Mouse (Mus musculus) lung, postnatal 0 days (tissue): ENCODE measurements around the gene Gm11027. TPM values are rescaled to one million over a fixed set of nuclear protein-coding genes. Genes with fewer than 3 reads are reported as not detected.
"Not testable (repeated sequence)": the region's sequence is repeated elsewhere in the genome, so short reads cannot be mapped to it uniquely, and the experiment has no call there.

ENCODE experiments used
- ATAC-seq: fragments of 200-750 bp; cut with Nextera tagmentation; 2 replicates; pipeline ENCODE4 v1.8.0; 2017; ENCODE audit warnings: moderate library complexity
- DNase-seq: peaks from one replicate; pipeline ENCODE4 v3.0.0-alpha.2; 2016; ENCODE audit warnings: low spot score
- H3K27ac ChIP-seq: fragments of 300-500 bp; sonication (generic); 2 replicates; pipeline ENCODE4 v1.5.1; 2014; ENCODE audit warnings: antibody characterized with exemption, mild to moderate bottlenecking, low read length, mixed read lengths
- H3K27me3 ChIP-seq: fragments of 300-500 bp; sonication (generic); replicated peaks from 2 replicates; pipeline ENCODE4 v1.6.1; 2014; ENCODE audit warnings: low read length, mixed read lengths; ENCODE audit not compliant: insufficient read depth
- H3K36me3 ChIP-seq: fragments of 300-500 bp; sonication (generic); 2 replicates; pipeline ENCODE4 v1.6.1; 2014; ENCODE audit warnings: low read length, mixed read lengths; ENCODE audit not compliant: insufficient read depth
- H3K4me1 ChIP-seq: fragments of 300-500 bp; sonication (generic); 2 replicates; pipeline ENCODE4 v1.6.1; 2014; ENCODE audit warnings: antibody characterized with exemption, low read depth, low read length, mixed read lengths; ENCODE audit not compliant: insufficient read depth
- H3K4me2 ChIP-seq: fragments of 300-500 bp; sonication (generic); replicated peaks from 2 replicates; pipeline ENCODE4 v1.6.1; 2014; ENCODE audit warnings: low read depth, mild to moderate bottlenecking, low read length, moderate library complexity, mixed read lengths
- H3K4me3 ChIP-seq: fragments of 300-500 bp; sonication (generic); 2 replicates; pipeline ENCODE4 v1.5.1; 2014; ENCODE audit warnings: low read depth, low read length
- H3K9ac ChIP-seq: fragments of 300-500 bp; sonication (generic); replicated peaks from 2 replicates; pipeline ENCODE4 v1.6.1; 2014; ENCODE audit warnings: low read depth, mild to moderate bottlenecking
- H3K9me3 ChIP-seq: fragments of 300-500 bp; sonication (generic); 2 replicates; pipeline ENCODE4 v1.6.1; 2016; ENCODE audit warnings: low read length, mixed read lengths
- CTCF ChIP-seq: IDR thresholded peaks from 2 replicates; pipeline ENCODE4 v1.5.1; 2016; ENCODE audit warnings: antibody characterized with exemption, mild to moderate bottlenecking
- EP300 ChIP-seq: IDR thresholded peaks from 2 replicates; pipeline ENCODE4 v1.6.1; 2016; ENCODE audit warnings: antibody characterized with exemption, mild to moderate bottlenecking, control low read depth
- WGBS: fragments of 180-500 bp; shearing (Covaris S2); extraction: QIAGEN DNeasy Blood & Tissue Kit; methylation state at CpG from one replicate; pipeline ENCODE4 v1.1.7; 2014; 5-methylcytosine and 5-hydroxymethylcytosine counted together
- polyA plus RNA-seq: library from polyadenylated mRNA; unstranded; fragments of >200 nt; fragmentation: Nextera tagmentation; extraction: Ambion mirVana; gene quantifications from 2 replicates; pipeline ENCODE4 v1.2.1, GENCODE M21; 2015

Gm11027 gene
- polyA plus RNA-seq: not detected in 2 replicates

- not testable (repeated sequence) for H3K9me3 ChIP-seq, H3K4me2 ChIP-seq, H3K4me1 ChIP-seq, H3K4me3 ChIP-seq, DNase-seq, H3K9ac ChIP-seq, H3K36me3 ChIP-seq, H3K27ac ChIP-seq, H3K27me3 ChIP-seq, ATAC-seq
- 89% methylated on average over 2 of the region's 2 CpGs for WGBS
Observed at GRCm38 (mm10) chr12:116275086-116275485, at the start of gene Gm11027. Gene Gm11027, plus strand, starts transcription at chr12:116275386.

GRCm38 (mm10) chr12:116226289-116227057, 48.7 kb upstream of the Gm11027 start:
- H3K36me3 ChIP-seq: no peaks in the 10 kb centered on the region
- ATAC-seq (no peak), DNase-seq (no peak)
- no peaks in the 10 kb centered on the region for H3K9me3 ChIP-seq
- no peak overlapping the region for H3K9ac ChIP-seq
- WGBS: 86% methylated on average over 10 of the region's 10 CpGs
- TF ChIP-seq CTCF (no peak), EP300 (no peak)
- no peak overlapping the region for H3K4me2 ChIP-seq
- no peak overlapping the region for H3K4me3 ChIP-seq
- H3K27me3 ChIP-seq: no peaks in the 10 kb centered on the region
- no peak overlapping the region for H3K27ac ChIP-seq
- H3K4me1 ChIP-seq: no peaks in the 10 kb centered on the region

- no peaks in the 10 kb centered on the region for H3K9me3 ChIP-seq
- no peaks in the 10 kb centered on the region for H3K27me3 ChIP-seq
- no peak overlapping the region for H3K9ac ChIP-seq
- ATAC-seq (no peak), DNase-seq (peak; percentile 35)
- WGBS: 54% methylated on average over 3 of the region's 3 CpGs
- H3K4me1 ChIP-seq: no peaks in the 10 kb centered on the region
- H3K4me2 ChIP-seq: no peak overlapping the region
- H3K4me3 ChIP-seq: no peak overlapping the region
- H3K27ac ChIP-seq: no peak overlapping the region
- H3K36me3 ChIP-seq: no peaks in the 10 kb centered on the region
- no peak for TF ChIP-seq EP300
Observed at GRCm38 (mm10) chr12:116229451-116229850, 45.7 kb upstream of the Gm11027 start.

- Histone ChIP-seq H3K9ac (no peak overlapping the region), H3K36me3 (no peaks in the 10 kb centered on the region), H3K4me1 (no peaks in the 10 kb centered on the region), H3K27ac (peak overlapping the region; percentile 78), H3K9me3 (no peaks in the 10 kb centered on the region), H3K4me2 (no peak overlapping the region), H3K4me3 (no peak overlapping the region), H3K27me3 (no peaks in the 10 kb centered on the region)
- 28% methylated on average over 12 of the region's 12 CpGs for WGBS
- ATAC-seq: peak; percentile 91
- DNase-seq: peak; percentile 94
- TF ChIP-seq CTCF: no peak
- peak; percentile 100 for TF ChIP-seq EP300
Observed at GRCm38 (mm10) chr12:116231612-116232011, 43.6 kb upstream of the Gm11027 start.

- Histone ChIP-seq H3K4me1 (no peaks in the 10 kb centered on the region), H3K27ac (peak overlapping the region; percentile 78), H3K4me2 (no peak overlapping the region), H3K27me3 (no peaks in the 10 kb centered on the region), H3K9ac (no peak overlapping the region), H3K4me3 (no peak overlapping the region), H3K9me3 (no peaks in the 10 kb centered on the region), H3K36me3 (no peaks in the 10 kb centered on the region)
- no peak for TF ChIP-seq CTCF
- TF ChIP-seq EP300: no peak
- peak; percentile 65 for DNase-seq
- peak; percentile 46 for ATAC-seq
- 48% methylated on average over 1 of the region's 1 CpGs for whole genome bisulfite sequencing
Observed at GRCm38 (mm10) chr12:116232061-116232460, 43.1 kb upstream of the Gm11027 start.

GRCm38 (mm10) chr12:116235356-116235755, 39.8 kb upstream of the Gm11027 start:
- Histone ChIP-seq H3K9ac (no peak overlapping the region), H3K27ac (no peak overlapping the region), H3K4me2 (no peak overlapping the region), H3K36me3 (no peaks in the 10 kb centered on the region), H3K27me3 (no peaks in the 10 kb centered on the region), H3K4me1 (no peaks in the 10 kb centered on the region), H3K4me3 (no peak overlapping the region), H3K9me3 (no peaks in the 10 kb centered on the region)
- 71% methylated on average over 4 of the region's 4 CpGs for WGBS
- ATAC-seq (no peak), DNase-seq (no peak)
- TF ChIP-seq CTCF (peak; percentile 55), EP300 (no peak)
